Mouse (Mus musculus): Measurements from ENCODE around the gene Gprc5a.

- TF ChIP-seq POLR2A (IDR thresholded peaks at IDR 0.05; ENCODE audit: low read depth, low read length) (no peak), CTCF (conservative IDR thresholded peaks at IDR 0.05 in 1 of 2, IDR thresholded peaks at IDR 0.05 in 1 of 2; ENCODE audit: low read depth in 2 of 2, low read length in 2 of 2) (no peak), MYC (IDR thresholded peaks at IDR 0.05; ENCODE audit: low read depth, low read length) (no peak), POLR2AphosphoS2 (IDR thresholded peaks at IDR 0.05; ENCODE audit: low read depth, low read length) (no peak), EP300 (IDR thresholded peaks at IDR 0.05; ENCODE audit: low read length) (no peak), E2F4 (IDR thresholded peaks at IDR 0.05; ENCODE audit: insufficient replicate concordance, low read depth, low read length) (no peak), MEF2A (IDR thresholded peaks at IDR 0.05; ENCODE audit: borderline replicate concordance, low read depth, low read length) (no peak), ETS1 (conservative IDR thresholded peaks at IDR 0.05; ENCODE audit: low read depth, low read length) (no peak), KAT2A (IDR thresholded peaks at IDR 0.05; ENCODE audit: insufficient replicate concordance, low read length) (no peak), TBP (conservative IDR thresholded peaks at IDR 0.05; ENCODE audit: low read depth, low read length) (no peak), ZC3H11A (IDR thresholded peaks at IDR 0.05; ENCODE audit: low read depth, low read length) (no peak), CHD1 (IDR thresholded peaks at IDR 0.05; ENCODE audit: low read depth, low read length) (no peak), MAFK (IDR thresholded peaks at IDR 0.05; ENCODE audit: insufficient replicate concordance, low read length) (no peak)
These were observed 47.6 kb downstream of the Gprc5a start for GRCm38 (mm10) chr6:135113114-135113436.
